Mouse (Mus musculus): ENCODE measurements around the gene Hbq1b. TPM values are rescaled to one million over a fixed set of nuclear protein-coding genes. Genes with fewer than 3 reads are reported as not detected.

Hbq1b gene
- polyA plus RNA-seq, 1 experiment, result not detected

- no peak overlapping the region for H3K4me3 ChIP-seq (ENCODE audit: insufficient read depth, low read depth, low read length)
- H3K4me1 ChIP-seq (ENCODE audit: control insufficient read depth, insufficient read depth, low read length), result no peaks in the 10 kb centered on the region
- TF ChIP-seq CTCF (IDR thresholded peaks at IDR 0.05; ENCODE audit: insufficient read depth, low read depth, low read length) (no peak), POLR2A (IDR thresholded peaks at IDR 0.05; ENCODE audit: insufficient read depth, low read depth, low read length) (no peak)
- 89% methylated on average over 6 of the region's 6 CpGs for WGBS
- no peak overlapping the region for H3K27ac ChIP-seq (ENCODE audit: insufficient read depth, low read depth, low read length)
Measured at GRCm38 (mm10) chr11:32336435-32336907, 49.7 kb downstream of the Hbq1b start.

Other genes with a start within 250 kb of the Hbq1b start
- not detected in 2 replicates for gene Il9r, start 86.7 kb upstream of the Hbq1b start, polyA plus RNA-seq (2012; ENCODE audit: insufficient read depth, insufficient read length, low replicate concordance, missing spikeins)
- not detected in 2 replicates for gene Snrnp25, start 81.5 kb upstream of the Hbq1b start, polyA plus RNA-seq (2012; ENCODE audit: insufficient read depth, insufficient read length, low replicate concordance, missing spikeins)
- gene Rhbdf1, start 64.7 kb upstream of the Hbq1b start, polyA plus RNA-seq (2012; ENCODE audit: insufficient read depth, insufficient read length, low replicate concordance, missing spikeins), result not detected in 2 replicates
- gene Mpg, start 60.5 kb upstream of the Hbq1b start, polyA plus RNA-seq (2012; ENCODE audit: insufficient read depth, insufficient read length, low replicate concordance, missing spikeins), result not detected in 2 replicates
- not detected in 2 replicates for gene Nprl3, start 19.3 kb upstream of the Hbq1b start, polyA plus RNA-seq (2012; ENCODE audit: insufficient read depth, insufficient read length, low replicate concordance, missing spikeins)
- not detected in 2 replicates for gene Hba-x, start 10.6 kb upstream of the Hbq1b start, polyA plus RNA-seq (2012; ENCODE audit: insufficient read depth, insufficient read length, low replicate concordance, missing spikeins)
- not detected in 2 replicates for gene Hba-a1, start 3.5 kb upstream of the Hbq1b start, polyA plus RNA-seq (2012; ENCODE audit: insufficient read depth, insufficient read length, low replicate concordance, missing spikeins)
- not detected in 2 replicates for gene Hba-a2, start 9.5 kb downstream of the Hbq1b start, polyA plus RNA-seq (2012; ENCODE audit: insufficient read depth, insufficient read length, low replicate concordance, missing spikeins)
- not detected in 2 replicates for gene Hbq1a, start 13.1 kb downstream of the Hbq1b start, polyA plus RNA-seq (2012; ENCODE audit: insufficient read depth, insufficient read length, low replicate concordance, missing spikeins)
- gene Sh3pxd2b, start 60.9 kb downstream of the Hbq1b start, polyA plus RNA-seq (2012; ENCODE audit: insufficient read depth, insufficient read length, low replicate concordance, missing spikeins), result not detected in 2 replicates
- gene Ubtd2, start 168.4 kb downstream of the Hbq1b start, polyA plus RNA-seq (2012; ENCODE audit: insufficient read depth, insufficient read length, low replicate concordance, missing spikeins), result not detected in 2 replicates
- not detected in 2 replicates for gene Efcab9, start 245.1 kb downstream of the Hbq1b start, polyA plus RNA-seq (2012; ENCODE audit: insufficient read depth, insufficient read length, low replicate concordance, missing spikeins)
- not detected in 2 replicates for gene Stk10, start 246.3 kb downstream of the Hbq1b start, polyA plus RNA-seq (2012; ENCODE audit: insufficient read depth, insufficient read length, low replicate concordance, missing spikeins)

Data from olfactory bulb, adult 2 months (tissue).